Mouse (Mus musculus): ENCODE data around the gene Plpp6. TPM values are rescaled to one million over a fixed set of nuclear protein-coding genes. Genes with fewer than 3 reads are reported as not detected.

Gene Plpp6
- polyA plus RNA-seq, 1 experiment = 21.3 TPM

DNA sequence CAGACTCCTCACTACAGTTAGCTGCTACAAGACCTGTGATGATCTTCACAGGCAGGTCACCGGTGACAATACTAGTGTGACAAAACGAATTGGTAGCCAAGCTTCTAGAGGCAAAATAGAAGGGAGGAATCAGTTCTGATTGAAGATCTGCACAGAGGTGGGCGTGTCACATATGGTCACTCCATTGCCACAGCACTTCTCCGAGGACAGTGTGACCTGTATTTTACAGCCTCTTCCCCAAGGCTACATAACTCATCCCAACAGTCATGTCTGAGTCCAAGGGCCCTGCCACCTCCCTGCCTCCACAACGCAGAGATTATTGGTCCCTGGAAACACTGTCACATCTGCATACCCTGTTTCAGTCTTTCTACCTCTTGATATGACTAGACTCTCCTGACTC is 5.5 kb downstream of the Plpp6 start:
- H3K4me1 ChIP-seq (ENCODE audit: control insufficient read depth, insufficient read depth, low read length) = peaks cover 6% of the 10 kb centered on the region
- H3K4me3 ChIP-seq (ENCODE audit: insufficient read depth, low read length) = no peak overlapping the region
- TF ChIP-seq CTCF (IDR thresholded peaks at IDR 0.05; ENCODE audit: extremely low read depth, insufficient read depth, low read length) = no peak
- TF ChIP-seq POLR2A (IDR thresholded peaks at IDR 0.05; ENCODE audit: extremely low read depth, insufficient read depth, low read length) = no peak
- H3K27ac ChIP-seq (ENCODE audit: insufficient read depth, low read length) = no peak overlapping the region

DNA sequence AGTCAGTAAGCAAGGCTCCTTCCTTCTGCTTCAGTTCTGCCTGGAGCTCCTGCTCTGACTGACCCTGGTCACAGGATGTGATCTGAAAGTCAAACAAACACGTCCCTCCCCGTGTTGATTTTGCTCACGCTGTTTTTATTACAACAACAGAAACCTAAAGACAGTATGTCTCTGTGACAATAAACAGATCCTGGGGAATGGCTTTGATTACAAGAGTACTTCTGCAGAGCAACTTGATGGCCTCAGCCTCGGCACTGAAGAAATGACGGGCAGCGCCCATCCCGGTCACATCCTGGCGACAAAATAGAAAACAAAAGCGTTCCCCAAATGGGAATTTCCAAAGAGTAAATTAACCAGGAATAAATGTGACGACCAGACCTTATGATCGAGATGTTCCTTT is 6.5 kb downstream of the Plpp6 start:
- H3K27ac ChIP-seq (ENCODE audit: insufficient read depth, low read length) = peak overlapping the region; percentile 3; the same call in 1 of the 2 replicates
- no peak overlapping the region for H3K4me3 ChIP-seq (ENCODE audit: insufficient read depth, low read length)
- H3K4me1 ChIP-seq (ENCODE audit: control insufficient read depth, insufficient read depth, low read length) = peaks cover 4% of the 10 kb centered on the region
- TF ChIP-seq POLR2A (IDR thresholded peaks at IDR 0.05; ENCODE audit: extremely low read depth, insufficient read depth, low read length) (no peak), CTCF (IDR thresholded peaks at IDR 0.05; ENCODE audit: extremely low read depth, insufficient read depth, low read length) (no peak)

- H3K4me3 ChIP-seq (ENCODE audit: insufficient read depth, low read length) = peak overlapping the region; percentile 58
- TF ChIP-seq CTCF (IDR thresholded peaks at IDR 0.05; ENCODE audit: extremely low read depth, insufficient read depth, low read length) = peak; percentile 63
- no peak for TF ChIP-seq POLR2A (IDR thresholded peaks at IDR 0.05; ENCODE audit: extremely low read depth, insufficient read depth, low read length)
- no peaks in the 10 kb centered on the region for H3K4me1 ChIP-seq (ENCODE audit: control insufficient read depth, insufficient read depth, low read length)
- no peak overlapping the region for H3K27ac ChIP-seq (ENCODE audit: insufficient read depth, low read length)
These were observed 11.3 kb downstream of the Plpp6 start for GRCm38 (mm10) chr19:28974862-28975611.

- no peaks in the 10 kb centered on the region for H3K4me1 ChIP-seq (ENCODE audit: control insufficient read depth, insufficient read depth, low read length)
- TF ChIP-seq CTCF (IDR thresholded peaks at IDR 0.05; ENCODE audit: extremely low read depth, insufficient read depth, low read length) = no peak
- no peak for TF ChIP-seq POLR2A (IDR thresholded peaks at IDR 0.05; ENCODE audit: extremely low read depth, insufficient read depth, low read length)
- H3K4me3 ChIP-seq (ENCODE audit: insufficient read depth, low read length) = no peak overlapping the region
- no peak overlapping the region for H3K27ac ChIP-seq (ENCODE audit: insufficient read depth, low read length)
These were observed 18.9 kb downstream of the Plpp6 start for GRCm38 (mm10) chr19:28982617-28983016.

GRCm38 (mm10) chr19:28989515-28989914 is 25.8 kb downstream of the Plpp6 start:
- Histone ChIP-seq H3K4me1 (ENCODE audit: control insufficient read depth, insufficient read depth, low read length) (peaks cover 1% of the 10 kb centered on the region; the same call in 1 of the 2 replicates), H3K4me3 (ENCODE audit: insufficient read depth, low read length) (peak overlapping the region; percentile 91), H3K27ac (ENCODE audit: insufficient read depth, low read length) (no peak overlapping the region)
- TF ChIP-seq POLR2A (IDR thresholded peaks at IDR 0.05; ENCODE audit: extremely low read depth, insufficient read depth, low read length) (no peak), CTCF (IDR thresholded peaks at IDR 0.05; ENCODE audit: extremely low read depth, insufficient read depth, low read length) (no peak)

GRCm38 (mm10) chr19:28990194-28990589 is 26.4 kb downstream of the Plpp6 start, which contains the start of gene Cdc37l1:
Gene Cdc37l1 (plus strand): TSS chr19:28990352.
- TF ChIP-seq POLR2A (IDR thresholded peaks at IDR 0.05; ENCODE audit: extremely low read depth, insufficient read depth, low read length) = peak; percentile 75
- TF ChIP-seq CTCF (IDR thresholded peaks at IDR 0.05; ENCODE audit: extremely low read depth, insufficient read depth, low read length) = no peak
- Histone ChIP-seq H3K4me3 (ENCODE audit: insufficient read depth, low read length) (peak within 1 kb of the TSS; percentile 91), H3K27ac (ENCODE audit: insufficient read depth, low read length) (peak within 1 kb of the TSS; percentile 89), H3K4me1 (ENCODE audit: control insufficient read depth, insufficient read depth, low read length) (peaks cover 2% of the 10 kb centered on the region; the same call in 1 of the 2 replicates)

DNA sequence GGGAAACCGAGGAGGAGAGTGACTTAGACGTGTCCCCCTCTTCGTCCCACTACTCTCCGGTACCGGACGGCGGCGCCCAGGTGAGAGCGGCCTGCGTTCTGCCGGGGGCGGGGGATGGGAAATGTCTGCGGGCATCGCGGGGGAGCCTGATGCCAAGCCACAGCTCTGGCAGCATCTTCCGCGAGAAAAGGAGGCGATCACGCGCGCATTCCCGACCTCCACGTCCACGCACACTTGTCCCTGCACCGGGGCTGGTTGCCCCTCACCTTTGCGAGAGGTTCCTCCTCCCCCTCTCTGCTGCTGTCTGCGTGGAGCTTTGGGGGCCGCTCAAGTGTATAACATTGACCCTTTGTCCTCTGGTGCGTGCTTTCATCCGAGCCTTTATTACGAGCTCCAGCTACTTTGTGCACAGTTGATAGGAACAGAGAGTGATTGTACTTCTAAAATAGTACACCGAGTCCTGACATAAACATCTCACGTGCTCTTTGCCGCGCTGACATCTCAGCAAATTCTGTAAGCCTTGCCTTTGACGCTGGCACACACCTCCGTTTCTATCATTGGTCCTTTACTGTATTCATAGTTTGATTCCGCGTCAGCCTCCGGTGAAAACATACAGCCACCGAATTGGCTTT is 27.0 kb downstream of the Plpp6 start:
- Histone ChIP-seq H3K27ac (ENCODE audit: insufficient read depth, low read length) (peak overlapping the region; percentile 89), H3K4me3 (ENCODE audit: insufficient read depth, low read length) (peak overlapping the region; percentile 91), H3K4me1 (ENCODE audit: control insufficient read depth, insufficient read depth, low read length) (peaks cover 2% of the 10 kb centered on the region; the same call in 1 of the 2 replicates)
- TF ChIP-seq POLR2A (IDR thresholded peaks at IDR 0.05; ENCODE audit: extremely low read depth, insufficient read depth, low read length) (0 out of 2 replicates have a peak, but pooled peaks have one; percentile 28), CTCF (IDR thresholded peaks at IDR 0.05; ENCODE audit: extremely low read depth, insufficient read depth, low read length) (no peak)

- Histone ChIP-seq H3K27ac (ENCODE audit: insufficient read depth, low read length) (peak overlapping the region; percentile 89; the same call in 1 of the 2 replicates), H3K4me3 (ENCODE audit: insufficient read depth, low read length) (peak overlapping the region; percentile 91), H3K4me1 (ENCODE audit: control insufficient read depth, insufficient read depth, low read length) (peaks cover 2% of the 10 kb centered on the region; the same call in 1 of the 2 replicates)
- TF ChIP-seq CTCF (IDR thresholded peaks at IDR 0.05; ENCODE audit: extremely low read depth, insufficient read depth, low read length) (no peak), POLR2A (IDR thresholded peaks at IDR 0.05; ENCODE audit: extremely low read depth, insufficient read depth, low read length) (no peak)
These were observed 27.6 kb downstream of the Plpp6 start for GRCm38 (mm10) chr19:28991391-28991790.

- peak overlapping the region; percentile 56 for H3K27ac ChIP-seq (ENCODE audit: insufficient read depth, low read length)
- TF ChIP-seq POLR2A (IDR thresholded peaks at IDR 0.05; ENCODE audit: extremely low read depth, insufficient read depth, low read length) (no peak), CTCF (IDR thresholded peaks at IDR 0.05; ENCODE audit: extremely low read depth, insufficient read depth, low read length) (no peak)
These were observed 31.1 kb downstream of the Plpp6 start for GRCm38 (mm10) chr19:28994870-28995269.

More at GRCm38 (mm10) chr19:28994870-28995269, 31.1 kb downstream of the Plpp6 start:
- H3K4me1 ChIP-seq (ENCODE audit: control insufficient read depth, insufficient read depth, low read length) = peaks cover 2% of the 10 kb centered on the region
- H3K4me3 ChIP-seq (ENCODE audit: insufficient read depth, low read length) = no peak overlapping the region

All from cortical plate, adult 2 months (tissue).